Mouse (Mus musculus): Measurements from ENCODE around the gene March4.

Gene March4

GRCm38 (mm10) chr1:72530516-72531196 lies 6.1 kb downstream of the March4 start:
- DNase-seq (ENCODE audit: low read depth, low spot score) = no peak

- DNase-seq (ENCODE audit: low read depth, low spot score) = no peak
These were observed 7.5 kb downstream of the March4 start for GRCm38 (mm10) chr1:72529192-72529591.

GRCm38 (mm10) chr1:72523601-72524000 lies 13.1 kb downstream of the March4 start:
- no peak for DNase-seq (ENCODE audit: low read depth, low spot score)

- no peak for DNase-seq (ENCODE audit: low read depth, low spot score)
These were observed 25.8 kb downstream of the March4 start for GRCm38 (mm10) chr1:72510778-72511520.

GRCm38 (mm10) chr1:72509551-72509950 lies 27.2 kb downstream of the March4 start:
- no peak for DNase-seq (ENCODE audit: low read depth, low spot score)

GRCm38 (mm10) chr1:72507670-72508069 lies 29.1 kb downstream of the March4 start:
- DNase-seq (ENCODE audit: low read depth, low spot score) = no peak

- DNase-seq (ENCODE audit: low read depth, low spot score) = no peak
These were observed 30.5 kb downstream of the March4 start for GRCm38 (mm10) chr1:72506202-72506601.

- no peak for DNase-seq (ENCODE audit: low read depth, low spot score)
These were observed 39.1 kb downstream of the March4 start for GRCm38 (mm10) chr1:72497609-72498008.

GRCm38 (mm10) chr1:72493454-72493853 lies 43.3 kb downstream of the March4 start:
- DNase-seq (ENCODE audit: low read depth, low spot score) = no peak

- no peak for DNase-seq (ENCODE audit: low read depth, low spot score)
These were observed 44.1 kb downstream of the March4 start for GRCm38 (mm10) chr1:72492666-72493065.

- DNase-seq (ENCODE audit: low read depth, low spot score) = no peak
These were observed 45.4 kb downstream of the March4 start for GRCm38 (mm10) chr1:72491307-72491706.

GRCm38 (mm10) chr1:72490801-72491200 lies 45.9 kb downstream of the March4 start:
- no peak for DNase-seq (ENCODE audit: low read depth, low spot score)

GRCm38 (mm10) chr1:72490193-72490592 lies 46.5 kb downstream of the March4 start:
- DNase-seq (ENCODE audit: low read depth, low spot score) = no peak

GRCm38 (mm10) chr1:72476594-72476993 lies 60.1 kb downstream of the March4 start:
- DNase-seq (ENCODE audit: low read depth, low spot score) = no peak

- DNase-seq (ENCODE audit: low read depth, low spot score) = no peak
These were observed 67.7 kb downstream of the March4 start for GRCm38 (mm10) chr1:72469075-72469474.

GRCm38 (mm10) chr1:72468466-72469003 lies 68.2 kb downstream of the March4 start:
- DNase-seq (ENCODE audit: low read depth, low spot score) = no peak

GRCm38 (mm10) chr1:72464926-72465583 lies 71.7 kb downstream of the March4 start:
- DNase-seq (ENCODE audit: low read depth, low spot score) = no peak

GRCm38 (mm10) chr1:72462516-72462915 lies 74.2 kb downstream of the March4 start:
- DNase-seq (ENCODE audit: low read depth, low spot score) = no peak

GRCm38 (mm10) chr1:72457652-72458051 lies 79.1 kb downstream of the March4 start:
- no peak for DNase-seq (ENCODE audit: low read depth, low spot score)

GRCm38 (mm10) chr1:72455923-72456322 lies 80.8 kb downstream of the March4 start:
- no peak for DNase-seq (ENCODE audit: low read depth, low spot score)

- no peak for DNase-seq (ENCODE audit: low read depth, low spot score)
These were observed 82.0 kb downstream of the March4 start for GRCm38 (mm10) chr1:72454733-72455201.

- no peak for DNase-seq (ENCODE audit: low read depth, low spot score)
These were observed 83.9 kb downstream of the March4 start for GRCm38 (mm10) chr1:72452839-72453238.

Data from CD4-positive helper T cell, adult 2 months (primary cell).